In genomic region chr13:92355272-92355643, GRCm38 (mm10) we compare ENCODE assay signal across 7 mouse cellular contexts. TPM values are rescaled to one million over a fixed set of nuclear protein-coding genes. Genes with fewer than 3 reads are reported as not detected.
DNase-seq lines count a peak whose midpoint lies in the region; ATAC-seq and TF ChIP-seq lines count a peak whose summit lies in the region.

No protein-coding gene starts in this region.

- H3K9ac ChIP-seq in ES-Bruce4 (ENCODE audit: low read depth, poor library complexity, severe bottlenecking): peak overlapping the region; percentile 79
- peak overlapping the region; percentile 64 for H3K9ac ChIP-seq in hindbrain, embryonic 11.5 days (ENCODE audit: low read depth, low read length)
- H3K9ac ChIP-seq in limb, embryonic 14.5 days (ENCODE audit: low read depth, low read length, severe bottlenecking): peak overlapping the region; percentile 70

- no peaks in the 10 kb centered on the region for H3K9me3 ChIP-seq in ES-Bruce4 (replicated peaks; ENCODE audit: control insufficient read depth, insufficient read depth, low read length, poor library complexity, severe bottlenecking)
- no peaks in the 10 kb centered on the region for H3K9me3 ChIP-seq in hindbrain, embryonic 11.5 days (ENCODE audit: control insufficient read depth, low read length)
- no peaks in the 10 kb centered on the region for H3K9me3 ChIP-seq in limb, embryonic 14.5 days (ENCODE audit: control insufficient read depth, low read length)

- no peaks in the 10 kb centered on the region for H3K4me1 ChIP-seq in ES-Bruce4 (ENCODE audit: control insufficient read depth, insufficient read depth, low read length)
- H3K4me1 ChIP-seq in hindbrain, embryonic 11.5 days (replicated peaks; ENCODE audit: control insufficient read depth, insufficient read depth, low read length): no peaks in the 10 kb centered on the region
- H3K4me1 ChIP-seq in limb, embryonic 14.5 days (ENCODE audit: control insufficient read depth, insufficient read depth, low read length): peaks cover 12% of the 10 kb centered on the region
- H3K4me1 ChIP-seq in small intestine, adult 2 months (ENCODE audit: control insufficient read depth, insufficient read depth, insufficient read length, low read length): peaks cover 9% of the 10 kb centered on the region; the same call in 1 of the 2 replicates

- no peak for TF ChIP-seq POLR2A in ES-Bruce4 (IDR thresholded peaks at IDR 0.05; ENCODE audit: insufficient read depth, low read length)
- peak; percentile 24; the same call in 1 of the 2 replicates for TF ChIP-seq POLR2A in limb, embryonic 14.5 days (IDR thresholded peaks at IDR 0.05; ENCODE audit: borderline replicate concordance, extremely low read depth, insufficient read depth, insufficient read length)
- TF ChIP-seq POLR2A in small intestine, adult 2 months (IDR thresholded peaks at IDR 0.05; ENCODE audit: low read depth, low read length): no peak

- peaks cover 28% of the 10 kb centered on the region for H3K36me3 ChIP-seq in ES-Bruce4 (ENCODE audit: control insufficient read depth, insufficient read depth, low read length, poor library complexity, severe bottlenecking)
- H3K36me3 ChIP-seq in hindbrain, embryonic 11.5 days (ENCODE audit: control insufficient read depth, insufficient read depth, low read length): no peaks in the 10 kb centered on the region
- H3K36me3 ChIP-seq in limb, embryonic 14.5 days (ENCODE audit: control insufficient read depth, insufficient read depth, low read length): peaks cover 8% of the 10 kb centered on the region; the same call in 1 of the 2 replicates
- H3K36me3 ChIP-seq in small intestine, adult 2 months (ENCODE audit: control insufficient read depth, insufficient read depth, low read length): peaks cover 2% of the 10 kb centered on the region; the same call in 1 of the 2 replicates

- TF ChIP-seq EP300 in ES-Bruce4 (IDR thresholded peaks at IDR 0.05; ENCODE audit: insufficient read depth, low read depth, low read length): no peak

- H3K4me3 ChIP-seq in ES-Bruce4 (ENCODE audit: low read depth, low read length): peak overlapping the region; percentile 96
- H3K4me3 ChIP-seq in hindbrain, embryonic 11.5 days (ENCODE audit: low read depth, low read length): peak overlapping the region; percentile 48
- peak overlapping the region; percentile 66 for H3K4me3 ChIP-seq in limb, embryonic 14.5 days (replicated peaks; ENCODE audit: low read length)
- peak overlapping the region; percentile 93 for H3K4me3 ChIP-seq in small intestine, adult 2 months (ENCODE audit: low read depth, low read length)

- peak overlapping the region; percentile 87 for H3K4me2 ChIP-seq in hindbrain, embryonic 11.5 days (replicated peaks; ENCODE audit: low read depth, low read length)
- H3K4me2 ChIP-seq in limb, embryonic 14.5 days (replicated peaks; ENCODE audit: low read depth, low read length, severe bottlenecking): peak overlapping the region; percentile 97

- H3K27ac ChIP-seq in ES-Bruce4 (ENCODE audit: insufficient read depth, low read length): peak overlapping the region; percentile 58; the same call in 1 of the 2 replicates
- H3K27ac ChIP-seq in hindbrain, embryonic 11.5 days (ENCODE audit: low read depth, low read length): no peak overlapping the region
- H3K27ac ChIP-seq in limb, embryonic 14.5 days (replicated peaks; ENCODE audit: low read depth, low read length): no peak overlapping the region
- peak overlapping the region; percentile 74 for H3K27ac ChIP-seq in small intestine, adult 2 months (ENCODE audit: insufficient read depth, low read depth, low read length)

- peak; percentile 55 for ATAC-seq in hindbrain, embryonic 11.5 days (ENCODE audit: low FRiP score)
- peak; percentile 2 for ATAC-seq in limb, embryonic 14.5 days (ENCODE audit: low FRiP score, low read depth)

- under 1% methylated on average over 24 of the region's 24 CpGs for WGBS in hindbrain, embryonic 11.5 days
- WGBS in limb, embryonic 14.5 days: under 1% methylated on average over 24 of the region's 24 CpGs
- WGBS in small intestine, adult 2 months: under 1% methylated on average over 24 of the region's 24 CpGs

- DNase-seq in WW6 (ENCODE audit: low read depth, low spot score): peak; percentile 14
- DNase-seq in hindbrain, embryonic 11.5 days (ENCODE audit: low spot score): no peak
- DNase-seq in limb, embryonic 14.5 days (ENCODE audit: low spot score): no peak
- no peak for DNase-seq in urinary bladder, postnatal 10 days (ENCODE audit: low spot score)
- DNase-seq in layer of hippocampus, adult 9-10 months (ENCODE audit: low spot score): no peak

- no peak for TF ChIP-seq CTCF in ES-Bruce4 (IDR thresholded peaks at IDR 0.05; ENCODE audit: low read depth, low read length)
- no peak for TF ChIP-seq CTCF in small intestine, adult 2 months (IDR thresholded peaks at IDR 0.05; ENCODE audit: extremely low read depth, insufficient read length, insufficient replicate concordance, low read depth, low read length)

- H3K27me3 ChIP-seq in ES-Bruce4 (ENCODE audit: control insufficient read depth, insufficient read depth, low read length, poor library complexity, severe bottlenecking): no peaks in the 10 kb centered on the region
- H3K27me3 ChIP-seq in hindbrain, embryonic 11.5 days (ENCODE audit: control insufficient read depth, insufficient read depth, low read length): no peaks in the 10 kb centered on the region
- H3K27me3 ChIP-seq in limb, embryonic 14.5 days (ENCODE audit: control insufficient read depth, insufficient read depth, low read length): no peaks in the 10 kb centered on the region
- no peaks in the 10 kb centered on the region for H3K27me3 ChIP-seq in small intestine, adult 2 months (ENCODE audit: control insufficient read depth, insufficient read depth, low read length)

RNA-seq across cellular contexts. Expression of gene Msh3, which starts 0.5 kb away (rescaled TPM):
- 33.1 and 33.7 TPM in 2 replicates for polyA plus RNA-seq in ES-Bruce4 (2011; ENCODE audit: insufficient read depth, insufficient read length, low read depth, missing spikeins)
- polyA plus RNA-seq in hindbrain, embryonic 11.5 days (2014; fragmentation: Nextera tagmentation; extraction: Ambion mirVana): 36.1 and 38.7 TPM in 2 replicates
- polyA plus RNA-seq in limb, embryonic 14.5 days (2012; rRNA removed): 18.9 and 26.2 TPM in 2 replicates
- 25.2 and 29.3 TPM in 2 replicates for polyA plus RNA-seq in limb, embryonic 14.5 days (2014; fragmentation: Nextera tagmentation; extraction: Ambion mirVana)
- polyA plus RNA-seq in small intestine, adult 2 months (2012; rRNA removed): 0.70 and 2.6 TPM in 2 replicates

RNA-seq across cellular contexts. Expression of gene Dhfr, which starts 0.7 kb away (rescaled TPM):
- 19.8 and 21.3 TPM in 2 replicates for polyA plus RNA-seq in ES-Bruce4 (2011; ENCODE audit: insufficient read depth, insufficient read length, low read depth, missing spikeins)
- polyA plus RNA-seq in hindbrain, embryonic 11.5 days (2014; fragmentation: Nextera tagmentation; extraction: Ambion mirVana): 20.2 and 20.7 TPM in 2 replicates
- 8.0 and 10.9 TPM in 2 replicates for polyA plus RNA-seq in limb, embryonic 14.5 days (2012; rRNA removed)
- polyA plus RNA-seq in limb, embryonic 14.5 days (2014; fragmentation: Nextera tagmentation; extraction: Ambion mirVana): 11.7 and 12.7 TPM in 2 replicates
- 1.2 and 3.1 TPM in 2 replicates for polyA plus RNA-seq in small intestine, adult 2 months (2012; rRNA removed)

RNA-seq across cellular contexts. Expression of gene Gm20379, which starts 49.5 kb away (rescaled TPM):
- not detected in 2 replicates for polyA plus RNA-seq in ES-Bruce4 (2011; ENCODE audit: insufficient read depth, insufficient read length, low read depth, missing spikeins)
- polyA plus RNA-seq in hindbrain, embryonic 11.5 days (2014; fragmentation: Nextera tagmentation; extraction: Ambion mirVana): 0.49 and 1.1 TPM in 2 replicates
- not detected in 2 replicates for polyA plus RNA-seq in limb, embryonic 14.5 days (2012; rRNA removed)
- polyA plus RNA-seq in limb, embryonic 14.5 days (2014; fragmentation: Nextera tagmentation; extraction: Ambion mirVana): 1.0 and 1.1 TPM in 2 replicates
- not detected in 2 replicates for polyA plus RNA-seq in small intestine, adult 2 months (2012; rRNA removed)

Comparison
In these comparisons a context has a peak if more than half of its experiments do, and no peak if none do; other contexts are left out.
1. H3K27ac ChIP-seq: peak in ES-Bruce4 (single experiment) and small intestine, adult 2 months (single experiment); none in hindbrain, embryonic 11.5 days (single experiment) and limb, embryonic 14.5 days (single experiment).
2. Peak in every context shown above with its lines, with median percentiles within 50 percentile points of each other: H3K4me3 ChIP-seq and H3K9ac ChIP-seq.